Mouse (Mus musculus): ENCODE results near the gene Amotl1.

The Amotl1 gene

DNA sequence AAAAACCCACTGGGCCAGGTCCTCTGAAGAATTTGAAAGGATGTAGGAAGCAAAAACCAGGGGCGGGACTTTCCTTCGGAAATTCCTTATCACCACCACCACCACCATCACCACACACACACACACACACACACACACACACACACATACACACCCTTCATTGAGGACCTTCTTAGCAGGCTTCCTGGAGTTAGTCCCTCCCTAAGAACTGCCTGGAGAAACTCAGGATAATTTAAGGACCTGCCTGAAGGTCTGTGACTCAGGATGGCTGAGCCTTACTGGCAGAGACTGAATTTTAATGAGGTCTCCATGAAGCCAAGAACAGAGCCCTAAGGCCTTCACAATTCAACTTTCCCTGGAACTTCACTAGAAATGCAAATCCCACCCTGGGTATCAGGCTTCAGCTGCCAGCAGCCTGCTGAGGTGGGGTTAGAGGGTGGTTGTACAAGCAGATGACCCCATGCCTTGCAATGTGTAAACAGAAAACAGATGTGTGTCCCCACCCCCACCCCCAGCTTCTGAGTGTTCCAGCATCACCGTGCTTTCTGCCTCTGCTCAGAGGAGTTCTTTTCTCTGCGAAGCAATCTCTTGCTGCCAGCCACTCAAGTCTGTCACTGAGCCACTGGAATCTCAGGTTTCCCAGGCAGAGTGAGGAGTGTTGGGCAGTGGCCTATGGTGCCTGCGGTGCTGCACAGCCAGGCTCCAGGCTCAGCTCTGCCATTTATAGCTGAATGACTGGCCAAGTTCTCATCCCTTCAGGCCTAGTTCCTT is 2.4 kb downstream of the Amotl1 start:
- ATAC-seq (ENCODE audit: insufficient number of reproducible peaks, low FRiP score, low TSS enrichment) = no peak

DNA sequence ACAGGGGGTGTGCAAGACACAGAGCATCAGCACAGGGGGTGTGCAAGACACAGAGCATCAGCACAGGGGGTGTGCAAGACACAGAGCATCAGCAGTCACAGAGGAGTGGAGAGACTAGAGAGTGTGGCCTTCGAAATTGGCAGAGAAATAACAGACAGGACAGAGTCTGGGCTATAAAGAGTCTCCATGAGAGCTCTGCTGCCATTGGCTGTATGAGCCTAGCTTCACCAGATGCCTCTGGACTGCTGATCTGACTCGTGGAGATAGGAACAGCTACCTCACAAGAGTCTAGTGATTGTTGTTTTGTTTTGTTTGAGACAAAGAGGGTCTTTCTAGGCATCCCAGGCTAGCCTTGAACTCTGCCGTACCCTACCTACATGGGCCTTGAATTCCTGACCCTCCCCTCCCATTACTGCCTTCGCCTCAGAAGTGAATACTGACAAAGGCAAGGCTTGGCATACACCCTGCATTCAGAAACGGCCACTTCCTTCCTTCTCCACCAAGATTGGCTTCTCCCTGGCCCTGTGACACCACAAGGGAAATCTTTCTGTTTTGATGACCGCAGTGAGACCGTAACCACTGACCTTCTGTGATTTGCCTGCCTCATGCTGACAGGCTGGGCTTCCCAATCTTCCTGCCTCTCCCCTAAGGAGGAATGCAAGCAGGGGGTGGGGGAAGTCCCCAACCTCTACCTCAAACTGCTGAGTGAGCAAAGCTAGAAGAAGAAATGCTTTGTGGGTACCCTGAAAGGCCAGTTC is 3.4 kb downstream of the Amotl1 start:
- no peak for ATAC-seq (ENCODE audit: insufficient number of reproducible peaks, low FRiP score, low TSS enrichment)

DNA sequence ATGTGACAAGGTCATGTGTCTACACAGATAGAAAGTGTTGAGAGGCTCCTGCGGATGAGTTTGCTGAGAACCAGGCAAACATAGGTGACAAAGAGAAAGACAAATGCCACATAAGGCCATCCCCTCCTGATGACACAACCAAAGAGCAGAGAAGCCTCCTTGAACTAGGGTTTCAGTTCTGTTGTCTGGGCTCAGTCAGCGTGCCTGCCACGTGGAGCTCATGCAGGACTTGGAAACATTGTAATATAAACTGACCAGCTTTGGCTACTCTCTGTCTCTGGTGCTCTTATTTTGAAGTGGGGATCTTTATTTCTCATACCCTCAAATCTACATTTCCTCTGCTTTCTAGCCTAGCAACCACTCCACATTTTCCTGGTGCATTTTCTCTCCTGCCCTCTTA is 8.6 kb downstream of the Amotl1 start:
- no peak for ATAC-seq (ENCODE audit: insufficient number of reproducible peaks, low FRiP score, low TSS enrichment)

DNA sequence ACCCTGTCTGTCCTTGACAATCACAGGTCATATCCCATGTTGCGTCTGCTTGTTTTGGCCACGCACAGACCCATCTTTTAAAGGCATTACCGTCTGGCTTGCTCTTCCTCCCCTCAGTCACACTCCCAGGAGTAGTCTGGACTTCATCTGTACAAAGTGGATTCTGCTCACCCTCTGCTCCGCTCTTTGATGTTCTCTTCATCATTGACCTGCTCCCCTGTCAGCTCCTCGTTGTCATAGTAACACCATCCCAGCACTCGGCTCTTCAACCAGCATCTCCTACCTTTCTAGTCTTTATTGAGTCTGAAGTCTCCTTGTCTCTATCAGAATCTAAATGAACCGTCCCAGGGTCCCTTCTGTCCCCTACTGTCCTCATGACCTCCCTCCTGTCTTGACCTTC is 9.3 kb downstream of the Amotl1 start:
- ATAC-seq (ENCODE audit: insufficient number of reproducible peaks, low FRiP score, low TSS enrichment) = no peak

DNA sequence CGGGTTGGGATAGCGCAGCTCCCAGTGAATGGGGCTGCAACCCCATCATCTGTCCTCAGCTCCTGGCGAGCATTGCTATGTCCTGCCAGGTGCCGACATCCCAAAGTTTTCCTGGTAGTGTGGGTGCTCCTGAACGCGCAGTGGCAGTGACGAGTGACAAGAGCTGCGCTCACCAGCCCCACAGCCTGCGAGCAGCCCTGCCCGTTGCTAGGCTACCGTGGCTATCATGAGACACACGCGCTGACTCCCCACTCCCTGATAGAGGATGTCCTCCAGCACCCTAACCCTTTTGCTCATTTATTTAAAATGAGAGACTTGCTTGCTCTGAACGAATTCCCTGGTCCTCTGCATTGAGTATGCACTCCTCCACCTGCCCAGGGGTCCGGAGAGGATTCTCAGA is 10.7 kb downstream of the Amotl1 start:
- no peak for ATAC-seq (ENCODE audit: insufficient number of reproducible peaks, low FRiP score, low TSS enrichment)

DNA sequence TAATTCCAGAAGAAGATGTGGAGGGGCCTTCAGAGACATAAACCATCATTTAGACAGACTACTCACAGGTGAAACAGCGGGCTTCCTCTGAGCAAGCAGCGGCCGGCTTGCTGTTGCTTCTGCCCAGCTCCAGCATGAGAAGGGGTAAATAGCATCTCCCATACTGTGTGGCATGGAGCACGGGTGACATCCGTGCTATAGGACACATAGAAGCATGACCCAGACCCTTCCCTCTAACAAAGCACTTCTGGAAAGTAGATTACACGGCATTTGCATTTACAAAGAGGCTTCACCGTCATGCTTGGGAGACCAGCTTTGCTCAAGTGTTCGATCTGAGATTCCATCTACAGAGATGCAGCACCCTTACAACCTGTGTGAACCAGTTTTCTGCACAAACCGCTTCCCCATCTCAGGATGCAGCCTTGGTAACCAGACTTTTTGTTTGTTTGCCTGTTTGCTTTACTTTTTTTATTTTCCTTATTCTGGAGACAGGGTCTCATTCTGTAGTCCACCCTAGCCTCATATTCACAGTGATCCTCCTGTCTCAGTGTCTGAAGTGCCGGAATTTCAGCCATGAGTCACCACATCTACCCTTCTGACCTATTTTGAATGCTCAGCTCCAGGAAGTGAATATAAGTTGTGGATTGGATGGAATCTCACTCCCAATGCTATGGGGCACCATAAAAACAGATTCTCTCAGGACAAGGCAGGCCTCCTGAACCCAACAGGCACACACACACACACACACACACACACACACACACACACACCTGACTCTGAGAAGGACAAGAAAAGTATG is 12.3 kb downstream of the Amotl1 start:
- no peak for ATAC-seq (ENCODE audit: insufficient number of reproducible peaks, low FRiP score, low TSS enrichment)

DNA sequence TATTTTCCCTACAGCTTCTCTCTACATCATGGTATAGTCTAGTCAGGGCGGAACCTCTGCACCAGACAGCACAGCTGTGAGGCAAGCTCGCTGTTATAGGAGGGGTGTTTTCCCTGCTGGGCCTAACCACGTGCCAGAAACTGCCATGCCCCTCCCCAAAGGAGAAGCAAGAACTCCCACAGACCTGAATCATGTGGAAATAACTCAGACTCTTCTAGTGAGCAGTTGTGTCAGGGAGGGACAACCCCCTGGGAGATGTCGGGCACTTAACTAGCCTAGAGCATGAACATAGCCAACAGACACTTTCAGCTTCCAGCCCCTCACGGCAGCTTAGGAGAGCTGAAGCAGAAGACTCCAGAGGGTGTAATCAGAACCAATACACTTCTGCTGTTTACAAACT is 13.1 kb downstream of the Amotl1 start:
- ATAC-seq (ENCODE audit: insufficient number of reproducible peaks, low FRiP score, low TSS enrichment) = no peak

DNA sequence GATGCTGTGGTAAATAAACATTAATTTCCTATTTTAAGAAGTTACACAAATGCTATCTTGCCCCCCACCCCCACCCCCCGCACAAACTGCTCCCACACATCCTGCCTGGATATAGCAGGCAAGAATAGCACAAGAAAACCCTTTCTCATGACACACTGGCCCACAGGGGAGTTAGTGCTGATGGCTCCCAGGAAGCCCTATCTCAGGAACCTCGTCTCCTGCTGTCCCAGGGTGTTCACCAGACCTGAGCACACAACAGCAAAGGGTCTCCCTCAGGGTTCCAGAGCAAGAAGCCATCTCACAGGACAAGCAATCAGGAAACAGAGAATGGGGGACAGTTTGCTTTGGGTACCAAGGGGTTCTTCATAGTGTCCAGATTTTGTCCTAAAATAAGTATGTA is 17.3 kb downstream of the Amotl1 start:
- ATAC-seq (ENCODE audit: insufficient number of reproducible peaks, low FRiP score, low TSS enrichment) = no peak

DNA sequence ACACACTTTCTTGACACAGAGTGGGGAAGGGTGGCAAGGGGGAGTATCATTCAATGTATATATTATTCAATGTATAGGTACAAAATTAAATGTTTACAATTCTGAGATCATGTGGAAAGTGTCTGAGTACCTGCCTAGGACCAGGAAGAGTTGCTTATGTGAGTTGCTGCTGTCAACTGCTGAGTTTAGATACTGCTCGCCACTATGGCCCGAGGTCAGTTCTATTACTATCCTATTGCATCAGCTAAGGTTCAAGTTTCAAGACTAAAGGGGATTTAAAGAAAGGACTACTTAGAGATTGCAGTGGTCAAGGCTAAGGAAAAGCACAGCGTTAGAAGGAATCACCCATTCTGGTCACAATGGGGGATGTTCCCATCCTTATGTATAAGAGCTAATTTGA is 18.9 kb downstream of the Amotl1 start:
- ATAC-seq (ENCODE audit: insufficient number of reproducible peaks, low FRiP score, low TSS enrichment) = no peak

DNA sequence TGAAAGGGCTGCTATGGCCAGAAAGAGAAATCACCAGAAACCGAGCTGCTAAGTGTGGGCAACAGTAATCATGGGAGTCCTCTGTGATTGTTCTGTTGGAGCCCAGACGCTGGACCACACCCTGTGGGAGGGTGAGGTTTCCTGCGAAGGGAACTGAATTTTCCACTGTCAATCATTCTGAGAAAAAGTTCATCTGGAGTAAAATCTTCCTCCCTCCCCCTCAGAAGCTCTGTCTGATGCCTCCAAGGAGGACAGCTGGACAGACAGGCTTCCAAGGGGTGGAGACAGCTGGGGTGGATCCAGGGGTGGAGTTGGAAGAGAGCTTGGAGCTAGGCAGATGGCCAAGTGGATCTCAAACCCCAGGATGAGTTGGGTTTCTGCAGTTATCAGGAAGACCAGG is 19.8 kb downstream of the Amotl1 start:
- no peak for ATAC-seq (ENCODE audit: insufficient number of reproducible peaks, low FRiP score, low TSS enrichment)

DNA sequence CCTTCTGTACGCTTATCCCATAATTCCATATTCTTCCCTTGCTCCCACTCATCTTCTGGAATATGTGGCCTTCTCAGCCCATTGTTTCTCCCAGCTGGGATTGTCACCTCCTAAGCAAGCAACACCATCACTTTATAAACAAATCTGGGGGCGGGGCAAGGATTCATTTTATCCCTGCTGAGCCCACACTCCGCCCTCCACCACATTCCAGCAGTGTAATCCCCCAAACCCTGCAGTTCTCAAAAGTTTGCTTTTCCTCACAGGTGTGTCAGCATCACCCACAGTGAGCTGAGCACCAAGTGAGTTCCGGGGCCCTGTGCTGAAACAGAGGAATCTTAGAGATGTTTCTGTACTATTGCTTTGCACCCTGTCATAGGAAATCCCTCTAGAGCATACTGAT is 20.9 kb downstream of the Amotl1 start:
- no peak for ATAC-seq (ENCODE audit: insufficient number of reproducible peaks, low FRiP score, low TSS enrichment)

DNA sequence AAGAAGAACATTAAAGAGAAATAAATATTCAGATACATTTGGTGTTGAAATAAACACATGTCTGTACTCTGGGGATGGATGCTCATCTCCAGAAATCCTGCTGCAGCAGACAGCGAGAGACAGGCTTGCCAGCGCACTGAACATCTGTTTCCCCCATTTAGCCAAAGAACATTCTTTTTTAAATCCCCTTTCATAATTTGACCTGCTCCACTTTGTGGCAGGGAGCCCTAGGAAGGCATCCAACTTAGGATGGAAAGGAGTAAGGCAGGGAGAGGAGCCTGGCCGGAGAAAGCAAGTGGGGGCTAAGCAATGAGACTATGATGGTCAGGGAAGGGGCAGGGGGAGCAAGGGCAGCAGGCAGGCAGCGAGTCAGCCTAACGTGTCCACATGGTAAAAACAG is 21.6 kb downstream of the Amotl1 start:
- ATAC-seq (ENCODE audit: insufficient number of reproducible peaks, low FRiP score, low TSS enrichment) = no peak

DNA sequence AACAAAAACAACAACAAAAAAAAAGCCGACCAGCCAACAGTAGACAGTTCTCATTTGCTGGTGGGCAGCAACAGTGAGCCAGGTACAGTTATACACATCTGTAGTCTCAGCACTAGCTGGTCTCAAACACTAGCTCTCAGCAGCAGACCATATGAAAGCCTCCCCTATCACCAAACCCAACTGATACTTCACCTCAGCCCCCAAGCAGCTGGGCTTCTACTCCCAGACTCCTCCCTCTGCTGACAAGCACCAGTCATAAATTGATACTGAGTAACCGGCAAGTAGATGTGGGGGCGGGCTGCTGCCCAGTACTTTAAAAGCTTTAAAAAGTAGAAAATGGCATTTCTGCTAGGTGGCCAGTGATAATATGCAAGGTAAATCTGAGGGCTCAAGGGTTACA is 22.0 kb downstream of the Amotl1 start:
- ATAC-seq (ENCODE audit: insufficient number of reproducible peaks, low FRiP score, low TSS enrichment) = no peak

DNA sequence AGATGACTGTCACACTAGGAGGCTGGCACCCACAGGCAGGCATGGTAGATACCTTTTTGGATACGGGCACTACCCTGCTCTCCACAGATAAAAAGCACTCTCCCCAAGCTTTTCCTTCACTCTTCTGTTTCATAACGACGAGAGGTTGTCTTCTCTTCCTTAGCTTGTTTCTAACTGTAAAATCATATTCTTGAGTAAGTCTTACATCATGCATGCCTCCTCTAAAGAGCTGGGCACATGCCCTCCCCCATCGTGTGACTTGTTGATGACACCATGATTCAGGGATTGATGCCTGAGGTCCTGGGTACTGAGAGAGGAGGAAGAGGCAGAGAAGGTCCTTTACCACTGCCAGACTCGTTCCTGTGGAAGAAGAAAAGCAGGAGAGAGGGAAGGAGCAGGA is 24.7 kb downstream of the Amotl1 start:
- ATAC-seq (ENCODE audit: insufficient number of reproducible peaks, low FRiP score, low TSS enrichment) = no peak

DNA sequence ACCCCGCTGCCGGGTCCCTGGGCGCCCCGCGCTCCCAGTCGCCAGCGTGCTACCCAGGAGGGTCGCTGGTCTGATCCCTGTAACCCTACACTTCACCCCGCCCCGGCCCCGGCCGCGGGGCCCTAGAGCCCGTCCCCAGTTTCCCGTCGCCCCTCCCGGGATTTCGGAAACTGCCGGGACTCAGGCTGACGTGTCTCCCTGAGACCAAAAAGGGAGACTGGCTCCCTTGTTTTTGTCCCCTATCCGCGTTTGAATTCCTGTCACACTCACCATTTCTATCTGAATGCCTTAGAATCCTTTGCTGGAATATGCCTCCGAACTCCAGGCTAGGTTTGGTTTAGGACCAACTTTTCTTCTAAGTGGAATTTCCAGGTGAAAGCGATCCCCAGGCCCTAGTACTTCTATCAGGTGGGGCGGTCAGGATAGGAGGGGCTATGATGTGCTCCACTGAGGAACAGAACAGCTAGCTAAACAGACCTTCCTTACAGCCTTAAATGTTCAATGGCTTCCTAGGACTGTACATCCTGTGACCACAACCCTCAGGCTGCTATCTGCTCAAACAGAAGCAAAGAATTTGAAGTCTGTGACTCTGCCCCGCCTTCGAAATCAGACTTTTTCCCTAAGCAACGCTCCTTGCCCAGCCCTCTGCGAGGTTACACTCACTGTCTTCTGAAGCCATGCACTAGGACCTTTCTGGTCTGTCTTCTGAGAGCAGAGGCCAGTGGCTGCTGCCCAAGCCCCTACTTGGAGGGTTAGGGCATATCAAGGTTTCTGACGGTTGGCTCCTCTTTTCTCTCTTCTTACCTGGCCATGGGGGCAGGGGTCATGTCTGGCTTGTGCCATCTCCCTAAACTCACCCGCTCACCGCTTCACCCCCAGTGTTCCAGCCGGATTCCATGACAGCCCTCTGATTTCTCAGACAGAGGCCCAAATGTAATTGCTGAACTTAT is 29.6 kb downstream of the Amotl1 start:
- no peak for ATAC-seq (ENCODE audit: insufficient number of reproducible peaks, low FRiP score, low TSS enrichment)

DNA sequence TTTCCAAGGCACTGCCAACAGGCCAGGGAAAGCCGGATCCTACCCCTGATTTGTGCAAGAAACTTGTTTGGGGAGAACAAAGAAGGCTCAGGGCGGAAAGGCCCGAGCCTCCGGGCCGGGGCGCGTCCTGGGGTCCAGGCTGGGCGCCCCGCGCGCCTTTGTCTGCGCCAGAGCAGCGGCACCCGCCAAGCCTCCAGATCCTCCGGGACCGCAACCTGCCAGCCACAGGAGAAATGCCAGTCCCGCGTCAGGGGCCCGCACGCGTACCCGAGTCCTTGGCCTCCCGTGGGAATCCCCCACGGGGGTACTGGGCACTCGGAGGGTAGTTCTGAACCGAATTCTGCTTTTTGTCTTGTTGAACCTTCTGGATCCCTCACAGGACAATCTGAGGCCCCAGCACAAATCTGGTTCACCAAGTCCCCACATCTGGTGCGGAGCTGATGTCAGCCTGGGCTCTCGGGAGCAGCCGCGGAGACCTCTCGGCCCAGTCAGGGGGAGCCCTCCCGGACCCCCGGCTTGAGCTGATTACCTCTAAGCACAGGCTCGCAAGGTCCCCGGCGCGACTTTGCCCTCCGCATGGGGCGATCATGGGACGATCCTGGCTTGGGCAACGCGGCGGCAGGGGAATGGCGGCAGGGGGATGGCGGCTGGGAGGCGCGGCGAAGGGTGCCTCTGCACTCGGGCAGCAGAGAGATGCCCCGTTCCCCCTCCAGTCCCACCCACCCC is 30.5 kb downstream of the Amotl1 start:
- no peak for ATAC-seq (ENCODE audit: insufficient number of reproducible peaks, low FRiP score, low TSS enrichment)

DNA sequence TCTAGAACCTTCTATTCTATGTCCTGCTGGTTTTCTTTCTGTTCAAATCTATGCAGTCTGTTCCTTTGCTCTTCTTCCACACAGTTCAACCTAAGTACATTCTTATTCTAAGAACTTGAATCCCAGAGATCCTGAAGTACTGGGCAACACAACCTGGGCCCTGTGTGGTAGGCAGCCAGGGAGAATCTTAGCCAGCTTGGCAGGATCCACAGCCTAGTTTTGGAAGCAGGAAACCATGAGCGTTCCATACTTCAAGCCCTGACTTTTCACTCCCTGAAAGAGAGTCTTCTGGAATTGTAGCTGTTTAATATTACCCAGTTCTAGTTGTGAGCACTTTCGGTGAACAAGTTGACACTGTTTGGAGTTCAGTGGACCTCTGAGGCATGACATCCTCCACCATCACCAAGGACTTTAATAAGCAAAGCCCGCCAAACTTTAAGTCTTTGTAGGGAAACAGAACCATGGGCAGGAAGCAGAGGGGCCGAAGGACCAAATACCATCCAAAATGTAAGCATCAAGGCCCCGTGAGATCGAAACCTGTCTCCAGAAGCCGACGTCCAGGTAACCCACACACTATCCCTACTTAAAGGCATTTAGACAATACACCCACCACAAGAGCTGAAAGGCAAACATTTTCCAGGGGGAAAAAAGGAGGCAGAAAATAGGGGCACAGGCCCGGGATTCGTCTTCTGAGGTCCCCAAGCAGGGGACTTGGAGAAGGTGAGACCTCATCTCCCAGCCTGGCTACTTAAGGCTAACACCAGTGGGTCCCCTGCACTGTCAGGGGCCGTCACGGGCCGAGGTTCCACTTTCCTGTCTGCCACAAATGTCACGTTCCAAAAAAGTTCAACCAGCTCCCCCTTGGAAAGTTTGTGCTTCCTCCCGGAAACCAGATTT is 31.3 kb downstream of the Amotl1 start:
- no peak for ATAC-seq (ENCODE audit: insufficient number of reproducible peaks, low FRiP score, low TSS enrichment)

DNA sequence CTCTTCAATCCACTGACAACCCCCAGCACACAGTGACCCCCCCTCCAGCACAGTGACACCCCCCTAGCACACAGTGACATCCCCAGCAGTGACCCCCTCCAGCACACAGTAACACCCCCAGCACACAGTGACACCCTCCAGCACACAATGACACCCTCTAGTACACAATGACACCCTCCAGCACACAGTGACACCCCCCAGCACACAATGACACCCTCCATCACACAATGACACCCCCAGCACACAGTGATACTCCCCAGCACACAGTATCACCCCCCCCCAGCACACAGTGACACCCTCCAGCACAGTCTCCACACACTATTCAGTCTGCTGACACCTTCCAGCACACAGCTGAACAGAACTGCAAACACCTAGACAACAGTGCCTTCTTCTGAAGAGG is 32.3 kb downstream of the Amotl1 start:
- ATAC-seq (ENCODE audit: insufficient number of reproducible peaks, low FRiP score, low TSS enrichment) = no peak

DNA sequence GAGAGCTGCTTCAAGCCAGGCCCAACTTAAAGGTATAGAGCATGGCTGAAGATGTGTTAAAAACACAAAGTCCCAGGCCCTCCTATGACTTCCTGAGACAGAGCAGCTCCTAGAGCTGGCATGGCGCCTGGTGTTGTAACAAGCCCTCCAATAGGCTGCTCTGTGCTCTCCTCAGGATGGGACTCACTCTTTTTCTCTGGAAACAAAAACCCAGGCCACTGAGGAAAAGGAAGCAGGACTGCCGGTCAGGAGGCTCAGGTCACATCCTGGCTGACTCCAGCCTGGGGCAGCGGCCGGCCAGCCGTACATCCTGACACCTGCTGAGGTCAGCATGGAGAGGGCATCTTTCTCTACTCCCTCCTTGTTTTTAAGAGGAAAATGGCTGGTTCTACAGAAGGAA is 36.3 kb downstream of the Amotl1 start:
- ATAC-seq (ENCODE audit: insufficient number of reproducible peaks, low FRiP score, low TSS enrichment) = no peak

Data from cerebellum, adult (tissue).